Mouse (Mus musculus) lung, embryonic 14.5 days (tissue): ENCODE measurements around the gene Kctd21. TPM values are rescaled to one million over a fixed set of nuclear protein-coding genes. Genes with fewer than 3 reads are reported as not detected.

Experiments used
- ATAC-seq: fragments of 200-750 bp; cut with Nextera tagmentation; 2 replicates; pipeline ENCODE4 v1.8.0; 2017; ENCODE audit warnings: mild to moderate bottlenecking, moderate TSS enrichment, moderate library complexity; ENCODE audit not compliant: insufficient read depth
- DNase-seq: peaks from one replicate; pipeline ENCODE4 v3.0.0-alpha.2; 2015
- H3K27ac ChIP-seq: fragments of 300-500 bp; sonication (generic); 2 replicates; pipeline ENCODE4 v1.5.1; 2014; ENCODE audit warnings: low read depth, mild to moderate bottlenecking, moderate library complexity
- H3K27me3 ChIP-seq: fragments of 300-500 bp; sonication (generic); 2 replicates; pipeline ENCODE4 v1.6.1; 2014; ENCODE audit warnings: low read length, control low read depth; ENCODE audit not compliant: insufficient read depth
- H3K36me3 ChIP-seq: fragments of 300-500 bp; sonication (generic); 2 replicates; pipeline ENCODE4 v1.6.1; 2014; ENCODE audit warnings: control low read depth; ENCODE audit not compliant: insufficient read depth
- H3K4me1 ChIP-seq: fragments of 300-500 bp; sonication (generic); 2 replicates; pipeline ENCODE4 v1.6.1; 2014; ENCODE audit warnings: antibody characterized with exemption, control low read depth; ENCODE audit not compliant: insufficient read depth
- H3K4me2 ChIP-seq: fragments of 300-500 bp; sonication (generic); 2 replicates; pipeline ENCODE4 v1.6.1; 2014; ENCODE audit warnings: mild to moderate bottlenecking
- H3K4me3 ChIP-seq: fragments of 300-500 bp; sonication (generic); 2 replicates; pipeline ENCODE4 v1.5.1; 2014; ENCODE audit warnings: low read depth, low read length
- H3K9ac ChIP-seq: fragments of 300-500 bp; sonication (generic); 2 replicates; pipeline ENCODE4 v1.6.1; 2014
- H3K9me3 ChIP-seq: fragments of 300-500 bp; sonication (generic); 2 replicates; pipeline ENCODE4 v1.6.1; 2016; ENCODE audit warnings: low read depth, low read length, control low read depth
- CTCF ChIP-seq: IDR thresholded peaks from 2 replicates; pipeline ENCODE4 v1.5.1; 2016; ENCODE audit warnings: antibody characterized with exemption, low read depth
- WGBS: fragments of 180-500 bp; shearing (Covaris S2); extraction: QIAGEN DNeasy Blood & Tissue Kit; methylation state at CpG from one replicate; pipeline ENCODE4 v1.1.7; 2014; 5-methylcytosine and 5-hydroxymethylcytosine counted together
- polyA plus RNA-seq: library from polyadenylated mRNA; unstranded; fragments of >200 nt; fragmentation: Nextera tagmentation; extraction: Ambion mirVana; gene quantifications from 2 replicates; pipeline ENCODE4 v1.2.1, GENCODE M21; 2014

The Kctd21 gene
- polyA plus RNA-seq, 1 experiment from 2014 or later, result 4.7 TPM

DNA sequence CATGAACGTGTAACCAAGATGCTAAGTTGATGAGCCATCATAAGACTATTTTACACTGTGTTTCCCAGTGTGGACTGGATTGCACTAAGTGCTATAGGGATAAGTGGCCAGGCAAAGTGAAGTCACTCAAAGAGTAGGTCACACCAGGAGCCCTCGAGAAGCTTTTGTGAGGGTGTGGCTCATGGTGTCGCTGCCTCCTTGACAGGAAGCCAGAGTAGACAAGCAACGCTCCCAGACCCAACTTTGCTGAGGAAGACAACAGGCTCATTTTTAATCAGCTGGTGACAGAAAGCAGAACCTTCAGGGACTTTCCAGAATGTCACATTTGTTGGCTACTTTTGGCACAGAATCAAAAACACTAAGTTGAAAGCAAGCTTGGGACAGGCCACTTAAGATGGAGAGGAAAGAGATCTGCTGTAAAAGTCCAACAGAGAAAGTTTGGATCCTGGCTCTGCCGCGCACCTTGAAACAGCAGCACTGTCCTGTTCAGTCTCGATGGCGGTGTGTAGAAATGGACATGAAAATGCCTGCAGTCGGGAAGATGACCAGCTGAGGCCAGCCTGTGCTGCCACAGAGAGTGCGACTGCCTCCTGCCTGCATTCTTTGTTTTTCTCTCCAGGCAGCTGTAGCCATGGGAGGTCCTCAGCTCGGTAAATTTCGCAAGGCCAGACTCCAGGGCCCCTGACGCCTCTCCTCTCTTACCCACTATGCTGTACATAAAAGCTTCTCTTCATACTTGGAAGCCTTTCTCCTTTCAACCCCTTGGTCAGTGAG lies 23.1 kb downstream of the Kctd21 start:
- Histone ChIP-seq H3K9me3 (no peaks in the 10 kb centered on the region), H3K36me3 (no peaks in the 10 kb centered on the region), H3K9ac (no peak overlapping the region; the same call in 1 of the 2 replicates), H3K4me2 (no peak overlapping the region), H3K4me1 (peaks cover 13% of the 10 kb centered on the region), H3K4me3 (no peak overlapping the region), H3K27ac (no peak overlapping the region; the same call in 1 of the 2 replicates), H3K27me3 (no peaks in the 10 kb centered on the region)
- TF ChIP-seq CTCF, result no peak
- ATAC-seq, result peak; percentile 79
- WGBS, result 33% methylated on average over 13 of the region's 13 CpGs
- DNase-seq, result peak; percentile 60

- no peak for TF ChIP-seq CTCF
- H3K4me3 ChIP-seq, result no peak overlapping the region
- no peak overlapping the region for H3K4me2 ChIP-seq
- H3K4me1 ChIP-seq, result peaks cover 13% of the 10 kb centered on the region
- H3K27me3 ChIP-seq, result no peaks in the 10 kb centered on the region
- H3K36me3 ChIP-seq, result no peaks in the 10 kb centered on the region
- no peak overlapping the region for H3K27ac ChIP-seq
- H3K9ac ChIP-seq, result no peak overlapping the region
- no peaks in the 10 kb centered on the region for H3K9me3 ChIP-seq
- peak; percentile 23 for DNase-seq
- WGBS, result 65% methylated on average over 5 of the region's 5 CpGs
- peak; percentile 36; the same call in 1 of the 2 replicates for ATAC-seq
Observed at GRCm38 (mm10) chr7:97356253-97356652, 24.1 kb downstream of the Kctd21 start.

- H3K4me1 ChIP-seq, result peaks cover 13% of the 10 kb centered on the region
- 62% methylated on average over 5 of the region's 5 CpGs for WGBS
- H3K27ac ChIP-seq, result no peak overlapping the region
- H3K4me3 ChIP-seq, result no peak overlapping the region
- no peaks in the 10 kb centered on the region for H3K36me3 ChIP-seq
- H3K9ac ChIP-seq, result no peak overlapping the region
- no peak for ATAC-seq
- peak; percentile 23 for DNase-seq
- no peaks in the 10 kb centered on the region for H3K27me3 ChIP-seq
- no peak for TF ChIP-seq CTCF
- H3K4me2 ChIP-seq, result no peak overlapping the region
- no peaks in the 10 kb centered on the region for H3K9me3 ChIP-seq
Observed at GRCm38 (mm10) chr7:97356875-97357276, 24.7 kb downstream of the Kctd21 start.

DNA sequence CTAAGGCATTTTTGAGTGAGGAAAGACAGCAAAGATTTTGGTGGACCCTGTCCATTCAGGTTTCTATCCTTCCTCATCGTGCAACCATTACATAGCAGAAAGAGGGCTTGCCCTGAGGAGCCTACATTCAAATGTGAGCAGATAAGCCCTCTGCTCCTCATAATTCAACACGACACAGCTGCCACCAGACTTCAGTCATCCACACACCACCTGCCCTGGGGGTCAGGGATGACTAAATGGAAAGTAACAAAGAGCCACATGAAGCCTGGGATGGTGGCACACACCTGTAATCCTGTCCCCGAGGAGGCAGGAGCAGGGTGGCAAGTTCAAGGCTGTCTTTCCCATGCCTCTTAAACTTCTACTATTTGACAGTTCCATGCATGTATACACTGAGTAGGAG lies 25.7 kb downstream of the Kctd21 start:
- TF ChIP-seq CTCF, result no peak
- Histone ChIP-seq H3K36me3 (no peaks in the 10 kb centered on the region), H3K4me2 (no peak overlapping the region), H3K4me3 (no peak overlapping the region), H3K9me3 (no peaks in the 10 kb centered on the region), H3K27ac (no peak overlapping the region), H3K4me1 (peaks cover 13% of the 10 kb centered on the region), H3K9ac (no peak overlapping the region), H3K27me3 (no peaks in the 10 kb centered on the region)
- DNase-seq, result no peak
- 73% methylated on average over 3 of the region's 3 CpGs for WGBS
- no peak for ATAC-seq

- Histone ChIP-seq H3K36me3 (no peaks in the 10 kb centered on the region), H3K4me2 (no peak overlapping the region), H3K4me3 (no peak overlapping the region), H3K9ac (no peak overlapping the region), H3K27me3 (no peaks in the 10 kb centered on the region), H3K4me1 (peaks cover 13% of the 10 kb centered on the region), H3K27ac (no peak overlapping the region), H3K9me3 (no peaks in the 10 kb centered on the region)
- no peak for ATAC-seq
- DNase-seq, result no peak
- 86% methylated on average over 4 of the region's 4 CpGs for WGBS
- TF ChIP-seq CTCF, result no peak
Observed at GRCm38 (mm10) chr7:97358347-97358746, 26.2 kb downstream of the Kctd21 start.

DNA sequence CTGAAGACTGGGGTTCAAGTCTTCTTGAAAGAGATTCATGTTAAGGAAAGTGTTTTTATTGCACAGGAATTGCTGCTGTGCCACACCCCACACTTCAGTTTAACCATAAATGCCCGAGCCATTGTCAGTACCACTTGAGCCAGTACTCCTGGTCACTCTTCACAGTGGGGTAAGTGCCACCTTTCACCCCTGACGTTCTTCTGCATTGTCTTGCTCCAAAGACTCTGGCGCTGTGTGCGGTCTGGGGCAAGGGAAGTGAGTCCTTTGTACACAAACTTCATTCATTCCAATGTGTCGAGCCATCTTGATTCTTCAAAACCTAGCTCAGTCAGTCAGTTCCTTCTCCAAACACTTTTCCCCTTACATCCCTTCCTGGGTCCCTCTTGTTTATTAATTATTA lies 28.0 kb downstream of the Kctd21 start:
- Histone ChIP-seq H3K4me3 (no peak overlapping the region), H3K9ac (no peak overlapping the region), H3K4me1 (peaks cover 8% of the 10 kb centered on the region), H3K4me2 (no peak overlapping the region), H3K9me3 (no peaks in the 10 kb centered on the region), H3K27me3 (no peaks in the 10 kb centered on the region), H3K36me3 (no peaks in the 10 kb centered on the region), H3K27ac (no peak overlapping the region)
- no peak for DNase-seq
- WGBS, result 64% methylated on average over 5 of the region's 5 CpGs
- TF ChIP-seq CTCF, result no peak
- no peak for ATAC-seq

- no peak for DNase-seq
- no peak for TF ChIP-seq CTCF
- Histone ChIP-seq H3K36me3 (no peaks in the 10 kb centered on the region), H3K4me3 (no peak overlapping the region), H3K27ac (no peak overlapping the region), H3K9ac (no peak overlapping the region), H3K4me2 (no peak overlapping the region), H3K9me3 (no peaks in the 10 kb centered on the region), H3K4me1 (peaks cover under 1% of the 10 kb centered on the region), H3K27me3 (no peaks in the 10 kb centered on the region)
- ATAC-seq, result no peak
- 50% methylated on average over 3 of the region's 3 CpGs for WGBS
Observed at GRCm38 (mm10) chr7:97360955-97361354, 28.8 kb downstream of the Kctd21 start.
